Mouse (Mus musculus): ENCODE measurements around the gene 6030468B19Rik. TPM values are rescaled to one million over a fixed set of nuclear protein-coding genes. Genes with fewer than 3 reads are reported as not detected.
"Not testable (repeated sequence)": the region's sequence is repeated elsewhere in the genome, so short reads cannot be mapped to it uniquely, and the experiment has no call there.

Gene 6030468B19Rik
- polyA plus RNA-seq, 1 experiment from 2014 or later = not detected

- ATAC-seq (ENCODE audit: low FRiP score) = no peak
- WGBS = 94% methylated on average over 6 of the region's 6 CpGs
- H3K9ac ChIP-seq (ENCODE audit: low read depth, low read length) = no peak overlapping the region
Observed at GRCm38 (mm10) chr11:117806781-117807180, 9.3 kb downstream of the 6030468B19Rik start.

GRCm38 (mm10) chr11:117809407-117810311 is 12.2 kb downstream of the 6030468B19Rik start, which contains the start of the genes Gm20708 and Syngr2:
TSS of gene Gm20708 (plus strand) at chr11:117809668.
TSS of gene Syngr2 (plus strand) at chr11:117809668.
- WGBS = under 1% methylated on average over 73 of the region's 75 CpGs
- H3K4me2 ChIP-seq (replicated peaks; ENCODE audit: low read depth, low read length) = peak within 1 kb of the TSS; percentile 100
- H3K27ac ChIP-seq (ENCODE audit: low read depth, low read length) = peak within 1 kb of the TSS; percentile 30; the same call in 1 of the 2 replicates
- ATAC-seq (ENCODE audit: low FRiP score) = peak; percentile 69
- H3K9ac ChIP-seq (ENCODE audit: low read depth, low read length) = peak within 1 kb of the TSS; percentile 64
- H3K27me3 ChIP-seq (ENCODE audit: control insufficient read depth, insufficient read depth, low read length) = peaks cover 5% of the 10 kb centered on the region; the same call in 1 of the 2 replicates
- DNase-seq (ENCODE audit: low spot score) = peak; percentile 90
- no peaks in the 10 kb centered on the region for H3K9me3 ChIP-seq (ENCODE audit: control insufficient read depth, low read length)
- H3K4me3 ChIP-seq (ENCODE audit: low read depth, low read length) = peak within 1 kb of the TSS; percentile 62
- H3K4me1 ChIP-seq (replicated peaks; ENCODE audit: control insufficient read depth, insufficient read depth, low read length) = peaks cover 5% of the 10 kb centered on the region; the same call in 1 of the 2 replicates
- H3K36me3 ChIP-seq (ENCODE audit: control insufficient read depth, insufficient read depth, low read length) = no peaks in the 10 kb centered on the region; the same call in 1 of the 2 replicates

More at GRCm38 (mm10) chr11:117806781-117807180, 9.3 kb downstream of the 6030468B19Rik start:
- no peaks in the 10 kb centered on the region for H3K36me3 ChIP-seq (ENCODE audit: control insufficient read depth, insufficient read depth, low read length)
- H3K4me1 ChIP-seq (replicated peaks; ENCODE audit: control insufficient read depth, insufficient read depth, low read length) = peaks cover 5% of the 10 kb centered on the region; the same call in 1 of the 2 replicates
- H3K9me3 ChIP-seq (ENCODE audit: control insufficient read depth, low read length) = no peaks in the 10 kb centered on the region
- DNase-seq (ENCODE audit: low spot score) = no peak
- H3K4me2 ChIP-seq (replicated peaks; ENCODE audit: low read depth, low read length) = no peak overlapping the region
- peaks cover 5% of the 10 kb centered on the region; the same call in 1 of the 2 replicates for H3K27me3 ChIP-seq (ENCODE audit: control insufficient read depth, insufficient read depth, low read length)
- no peak overlapping the region for H3K4me3 ChIP-seq (ENCODE audit: low read depth, low read length)
- H3K27ac ChIP-seq (ENCODE audit: low read depth, low read length) = no peak overlapping the region

- peak; percentile 67; the same call in 1 of the 2 replicates for ATAC-seq (ENCODE audit: low FRiP score)
- peak; percentile 86 for DNase-seq (ENCODE audit: low spot score)
- WGBS = under 1% methylated on average over 21 of the region's 21 CpGs
- Histone ChIP-seq H3K36me3 (ENCODE audit: control insufficient read depth, insufficient read depth, low read length) (no peaks in the 10 kb centered on the region; the same call in 1 of the 2 replicates), H3K27ac (ENCODE audit: low read depth, low read length) (no peak overlapping the region), H3K9ac (ENCODE audit: low read depth, low read length) (peak overlapping the region; percentile 64), H3K4me3 (ENCODE audit: low read depth, low read length) (peak overlapping the region; percentile 62), H3K4me1 (replicated peaks; ENCODE audit: control insufficient read depth, insufficient read depth, low read length) (peaks cover 5% of the 10 kb centered on the region; the same call in 1 of the 2 replicates), H3K4me2 (replicated peaks; ENCODE audit: low read depth, low read length) (peak overlapping the region; percentile 100), H3K27me3 (ENCODE audit: control insufficient read depth, insufficient read depth, low read length) (peaks cover 5% of the 10 kb centered on the region; the same call in 1 of the 2 replicates), H3K9me3 (ENCODE audit: control insufficient read depth, low read length) (no peaks in the 10 kb centered on the region)
Observed at GRCm38 (mm10) chr11:117810401-117811046, 13.1 kb downstream of the 6030468B19Rik start.

- Histone ChIP-seq H3K27ac (ENCODE audit: low read depth, low read length) (no peak overlapping the region), H3K4me2 (replicated peaks; ENCODE audit: low read depth, low read length) (no peak overlapping the region), H3K4me3 (ENCODE audit: low read depth, low read length) (no peak overlapping the region), H3K9ac (ENCODE audit: low read depth, low read length) (no peak overlapping the region), H3K36me3 (ENCODE audit: control insufficient read depth, insufficient read depth, low read length) (no peaks in the 10 kb centered on the region; the same call in 1 of the 2 replicates), H3K27me3 (ENCODE audit: control insufficient read depth, insufficient read depth, low read length) (peaks cover 5% of the 10 kb centered on the region; the same call in 1 of the 2 replicates), H3K9me3 (ENCODE audit: control insufficient read depth, low read length) (no peaks in the 10 kb centered on the region), H3K4me1 (replicated peaks; ENCODE audit: control insufficient read depth, insufficient read depth, low read length) (peaks cover 5% of the 10 kb centered on the region; the same call in 1 of the 2 replicates)
- ATAC-seq (ENCODE audit: low FRiP score) (no peak), DNase-seq (ENCODE audit: low spot score) (no peak)
- 92% methylated on average over 5 of the region's 5 CpGs for WGBS
Observed at GRCm38 (mm10) chr11:117813867-117814266, 16.4 kb downstream of the 6030468B19Rik start.

- Histone ChIP-seq H3K4me1 (replicated peaks; ENCODE audit: control insufficient read depth, insufficient read depth, low read length) (peaks cover 2% of the 10 kb centered on the region; the same call in 1 of the 2 replicates), H3K27ac (ENCODE audit: low read depth, low read length) (no peak overlapping the region), H3K9me3 (ENCODE audit: control insufficient read depth, low read length) (no peaks in the 10 kb centered on the region), H3K4me3 (ENCODE audit: low read depth, low read length) (no peak overlapping the region), H3K4me2 (replicated peaks; ENCODE audit: low read depth, low read length) (no peak overlapping the region), H3K27me3 (ENCODE audit: control insufficient read depth, insufficient read depth, low read length) (peaks cover 3% of the 10 kb centered on the region; the same call in 1 of the 2 replicates), H3K9ac (ENCODE audit: low read depth, low read length) (no peak overlapping the region), H3K36me3 (ENCODE audit: control insufficient read depth, insufficient read depth, low read length) (no peaks in the 10 kb centered on the region; the same call in 1 of the 2 replicates)
- no peak for ATAC-seq (ENCODE audit: low FRiP score)
- 96% methylated on average over 6 of the region's 6 CpGs for WGBS
- DNase-seq (ENCODE audit: low spot score) = no peak
Observed at GRCm38 (mm10) chr11:117814704-117815366, 17.4 kb downstream of the 6030468B19Rik start.

GRCm38 (mm10) chr11:117815850-117816249 is 18.4 kb downstream of the 6030468B19Rik start:
- not testable (repeated sequence) for H3K27ac ChIP-seq (ENCODE audit: low read depth, low read length); DNase-seq (ENCODE audit: low spot score); H3K4me3 ChIP-seq (ENCODE audit: low read depth, low read length); H3K4me1 ChIP-seq (replicated peaks; ENCODE audit: control insufficient read depth, insufficient read depth, low read length); H3K9ac ChIP-seq (ENCODE audit: low read depth, low read length); H3K4me2 ChIP-seq (replicated peaks; ENCODE audit: low read depth, low read length); H3K27me3 ChIP-seq (ENCODE audit: control insufficient read depth, insufficient read depth, low read length); ATAC-seq (ENCODE audit: low FRiP score); H3K36me3 ChIP-seq (ENCODE audit: control insufficient read depth, insufficient read depth, low read length); H3K9me3 ChIP-seq (ENCODE audit: control insufficient read depth, low read length)
- 90% methylated on average over 9 of the region's 9 CpGs for WGBS

- no peak for DNase-seq (ENCODE audit: low spot score)
- ATAC-seq (ENCODE audit: low FRiP score) = no peak
- WGBS = 92% methylated on average over 12 of the region's 13 CpGs
- Histone ChIP-seq H3K27me3 (ENCODE audit: control insufficient read depth, insufficient read depth, low read length) (no peaks in the 10 kb centered on the region), H3K4me2 (replicated peaks; ENCODE audit: low read depth, low read length) (no peak overlapping the region), H3K4me3 (ENCODE audit: low read depth, low read length) (no peak overlapping the region), H3K27ac (ENCODE audit: low read depth, low read length) (no peak overlapping the region), H3K36me3 (ENCODE audit: control insufficient read depth, insufficient read depth, low read length) (no peaks in the 10 kb centered on the region; the same call in 1 of the 2 replicates), H3K9me3 (ENCODE audit: control insufficient read depth, low read length) (no peaks in the 10 kb centered on the region), H3K9ac (ENCODE audit: low read depth, low read length) (no peak overlapping the region), H3K4me1 (replicated peaks; ENCODE audit: control insufficient read depth, insufficient read depth, low read length) (no peaks in the 10 kb centered on the region)
Observed at GRCm38 (mm10) chr11:117816389-117816996, 19.0 kb downstream of the 6030468B19Rik start.

GRCm38 (mm10) chr11:117819095-117819494 is 21.6 kb downstream of the 6030468B19Rik start:
- no peaks in the 10 kb centered on the region; the same call in 1 of the 2 replicates for H3K36me3 ChIP-seq (ENCODE audit: control insufficient read depth, insufficient read depth, low read length)
- H3K27ac ChIP-seq (ENCODE audit: low read depth, low read length) = no peak overlapping the region
- DNase-seq (ENCODE audit: low spot score) (no peak), ATAC-seq (ENCODE audit: low FRiP score) (no peak)
- no peak overlapping the region for H3K4me3 ChIP-seq (ENCODE audit: low read depth, low read length)
- H3K4me1 ChIP-seq (replicated peaks; ENCODE audit: control insufficient read depth, insufficient read depth, low read length) = no peaks in the 10 kb centered on the region
- no peaks in the 10 kb centered on the region for H3K27me3 ChIP-seq (ENCODE audit: control insufficient read depth, insufficient read depth, low read length)
- WGBS = 78% methylated on average over 8 of the region's 8 CpGs
- no peak overlapping the region for H3K4me2 ChIP-seq (replicated peaks; ENCODE audit: low read depth, low read length)
- H3K9me3 ChIP-seq (ENCODE audit: control insufficient read depth, low read length) = no peaks in the 10 kb centered on the region
- no peak overlapping the region for H3K9ac ChIP-seq (ENCODE audit: low read depth, low read length)

Measured in hindbrain, embryonic 11.5 days (tissue).